Mouse (Mus musculus): ENCODE results near the gene Apbb2.

Gene Apbb2

GRCm38 (mm10) chr5:66340356-66341102 lies 278.1 kb downstream of the Apbb2 start:
- ATAC-seq (ENCODE audit: low TSS enrichment): no peak

- ATAC-seq (ENCODE audit: low TSS enrichment): no peak; the same call in 1 of the 2 replicates
Measured at GRCm38 (mm10) chr5:66338583-66338982, 280.0 kb downstream of the Apbb2 start.

DNA sequence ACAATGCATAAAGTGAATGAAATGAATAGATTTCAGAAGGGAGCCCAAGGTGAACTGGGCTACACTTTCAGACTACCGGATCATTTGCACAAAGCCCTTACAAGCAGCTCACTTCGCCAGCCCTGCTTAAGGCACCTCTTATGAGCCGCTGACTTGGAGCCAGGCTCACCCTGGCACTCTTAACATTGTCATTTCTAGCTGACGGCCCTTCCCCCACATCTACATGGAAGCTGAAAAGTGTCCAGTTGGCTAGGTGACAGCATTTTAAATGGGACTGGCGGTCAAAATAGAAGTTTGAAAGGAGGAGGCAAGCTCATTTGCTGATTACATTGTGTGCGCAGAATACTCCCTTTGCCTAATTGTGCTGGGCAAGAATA lies 280.6 kb downstream of the Apbb2 start:
- ATAC-seq (ENCODE audit: low TSS enrichment): peak; percentile 58

- peak; percentile 72 for ATAC-seq (ENCODE audit: low TSS enrichment)
Measured at GRCm38 (mm10) chr5:66337025-66337968, 281.3 kb downstream of the Apbb2 start.

DNA sequence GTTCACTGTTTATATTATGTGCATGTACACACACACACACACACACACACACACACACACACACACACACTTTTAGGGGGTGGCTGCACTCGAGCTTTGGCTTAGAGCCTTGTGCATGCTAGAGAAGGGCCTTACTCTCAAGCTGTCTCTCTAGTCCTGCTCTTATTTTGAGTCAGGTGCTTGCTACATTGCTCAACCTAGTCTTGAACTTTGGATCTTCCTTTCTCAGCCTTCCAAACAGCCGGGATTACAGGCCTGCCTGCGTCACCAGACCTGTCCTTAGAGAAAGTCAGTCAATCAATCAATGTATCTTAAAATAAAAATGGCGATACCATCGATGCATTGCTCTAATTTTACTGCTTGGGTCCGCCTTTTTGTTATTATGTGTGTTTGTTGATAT lies 287.8 kb downstream of the Apbb2 start:
- no peak for ATAC-seq (ENCODE audit: low TSS enrichment)

- no peak for ATAC-seq (ENCODE audit: low TSS enrichment)
Measured at GRCm38 (mm10) chr5:66328766-66329165, 289.8 kb downstream of the Apbb2 start.

DNA sequence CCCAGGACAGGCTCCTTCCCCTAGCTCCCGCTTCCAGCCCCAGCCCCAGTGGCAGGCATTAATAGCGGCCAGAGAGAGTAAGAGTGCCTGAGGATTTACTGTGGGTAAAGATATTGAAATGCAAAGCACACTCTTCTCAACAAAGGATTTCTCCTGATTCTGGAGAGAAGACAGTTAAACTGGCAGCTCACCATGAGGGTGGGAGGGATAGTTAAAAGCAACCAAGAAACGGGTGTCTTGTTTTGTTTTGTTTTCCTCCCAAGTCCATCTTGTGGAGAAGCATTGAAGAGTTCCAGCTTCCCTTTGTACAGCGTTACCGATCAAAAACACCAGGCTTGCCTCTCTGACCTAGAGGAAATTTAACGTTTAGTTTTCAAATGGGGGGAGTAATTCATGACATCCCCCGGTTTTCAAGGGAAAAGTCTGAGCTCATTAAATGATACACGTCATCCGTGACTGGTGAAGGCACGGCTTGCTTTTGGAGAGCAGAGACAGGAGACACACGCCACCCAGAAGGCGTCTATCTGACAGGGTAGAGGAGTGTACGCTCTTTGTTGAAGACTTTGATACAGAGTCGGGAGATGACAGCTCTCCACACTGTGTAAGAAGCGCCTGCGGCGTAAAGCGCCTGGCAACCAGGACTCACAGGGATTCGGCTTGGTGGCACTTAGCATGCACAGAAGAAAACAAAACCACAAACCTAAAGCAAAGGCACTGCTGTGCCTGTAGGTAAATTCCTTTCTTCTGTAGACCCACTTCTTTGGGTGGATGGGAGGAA lies 290.4 kb downstream of the Apbb2 start:
- ATAC-seq (ENCODE audit: low TSS enrichment): peak; percentile 8; the same call in 1 of the 2 replicates

- no peak for ATAC-seq (ENCODE audit: low TSS enrichment)
Measured at GRCm38 (mm10) chr5:66326395-66326794, 292.2 kb downstream of the Apbb2 start.

DNA sequence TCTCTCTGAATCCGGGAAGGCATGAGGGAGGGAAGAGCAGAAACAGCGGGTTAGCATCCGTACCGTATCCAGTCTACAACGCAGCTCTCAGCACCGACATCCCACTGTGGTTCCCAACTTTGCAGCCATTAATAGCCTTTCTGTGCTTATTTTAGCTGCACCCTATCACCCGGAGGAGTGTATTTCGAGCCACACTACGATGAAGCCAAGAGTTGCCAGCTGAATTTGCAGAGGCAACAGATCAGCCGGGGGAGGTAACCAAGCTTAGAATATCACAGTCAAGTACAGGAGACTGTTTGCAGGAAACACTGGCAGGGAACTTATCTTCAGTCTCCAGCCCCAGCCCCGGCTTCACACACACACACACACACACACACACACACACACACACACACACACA lies 295.0 kb downstream of the Apbb2 start:
- ATAC-seq (ENCODE audit: low TSS enrichment): peak; percentile 88

DNA sequence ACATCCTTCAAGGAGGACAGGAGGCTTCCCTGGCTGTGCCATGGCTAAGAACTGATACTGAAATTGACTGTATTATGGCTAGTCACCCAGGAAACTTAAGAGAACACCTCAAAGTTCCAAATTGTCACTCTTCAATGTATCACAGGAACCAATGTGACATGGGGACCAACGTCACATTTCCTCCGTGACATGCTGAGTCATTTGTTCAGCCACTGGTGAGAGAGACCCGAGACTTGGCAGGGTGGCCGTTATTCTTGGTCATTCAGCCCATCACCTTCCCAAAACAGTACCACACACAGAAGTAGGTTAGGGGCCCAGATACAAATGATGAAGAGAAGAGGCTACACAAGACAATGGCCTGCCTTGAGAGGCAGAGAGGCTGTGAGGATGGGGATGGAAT lies 295.5 kb downstream of the Apbb2 start:
- no peak for ATAC-seq (ENCODE audit: low TSS enrichment)

- ATAC-seq (ENCODE audit: low TSS enrichment): no peak
Measured at GRCm38 (mm10) chr5:66319827-66320404, 298.7 kb downstream of the Apbb2 start.

DNA sequence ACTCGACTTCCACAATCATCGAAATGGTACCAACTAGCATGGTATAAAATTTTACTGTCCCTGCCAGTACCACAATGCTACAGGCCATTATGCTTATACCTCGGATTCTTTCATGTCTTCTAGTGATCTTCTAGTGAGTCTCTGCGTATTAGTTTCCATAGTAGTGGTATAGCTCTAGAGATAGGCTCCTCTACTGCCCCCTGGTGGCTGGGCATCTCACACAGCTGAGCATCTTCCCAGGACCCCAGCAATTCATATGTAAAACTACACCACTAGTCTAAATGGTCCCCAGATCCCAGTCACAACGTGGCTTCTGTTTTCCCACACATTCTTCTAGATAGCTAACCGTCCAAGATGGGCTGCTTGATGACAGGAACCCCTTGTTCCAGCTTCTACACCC lies 299.2 kb downstream of the Apbb2 start:
- no peak for ATAC-seq (ENCODE audit: low TSS enrichment)

DNA sequence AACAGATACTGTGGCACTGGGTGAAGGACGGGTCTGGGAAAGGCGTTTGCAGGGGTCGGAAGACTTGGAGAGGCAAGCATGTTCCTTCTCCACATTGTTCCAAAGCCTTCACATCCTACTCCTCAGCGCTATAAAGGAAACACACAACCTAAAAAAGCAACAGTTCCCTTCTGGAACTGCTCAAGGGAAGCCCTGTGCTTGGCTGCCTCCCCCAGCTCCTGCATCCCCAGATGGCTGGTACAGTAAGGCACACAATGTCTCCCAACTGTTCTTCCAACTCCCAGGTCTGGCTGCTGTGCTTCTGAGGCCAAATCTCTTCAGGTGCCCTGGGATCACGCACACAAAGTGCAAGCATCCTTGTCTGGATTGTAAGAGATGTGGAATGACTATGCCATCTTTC lies 302.8 kb downstream of the Apbb2 start:
- ATAC-seq (ENCODE audit: low TSS enrichment): peak; percentile 96

- no peak for ATAC-seq (ENCODE audit: low TSS enrichment)
Measured at GRCm38 (mm10) chr5:66310806-66311205, 307.8 kb downstream of the Apbb2 start.

DNA sequence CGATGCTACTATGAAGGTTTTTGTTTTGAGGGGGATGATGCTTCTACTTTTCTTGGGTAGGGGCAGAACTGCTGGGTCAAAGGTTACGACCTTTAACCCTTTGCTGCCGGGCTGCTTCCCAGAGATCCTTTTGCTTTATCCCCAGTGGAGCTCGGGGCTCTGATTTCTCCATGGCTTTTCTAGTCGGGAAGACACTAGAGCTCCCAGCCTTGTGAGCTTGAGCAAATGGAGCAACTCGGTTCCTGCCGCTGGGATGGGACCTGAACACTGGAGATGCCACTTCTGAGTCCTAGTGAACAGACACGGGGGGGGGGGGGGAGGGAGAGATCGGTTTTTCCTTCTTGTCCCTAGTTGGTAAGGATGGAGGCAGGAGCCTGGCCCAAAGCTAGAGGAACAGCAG lies 308.3 kb downstream of the Apbb2 start:
- ATAC-seq (ENCODE audit: low TSS enrichment): no peak

DNA sequence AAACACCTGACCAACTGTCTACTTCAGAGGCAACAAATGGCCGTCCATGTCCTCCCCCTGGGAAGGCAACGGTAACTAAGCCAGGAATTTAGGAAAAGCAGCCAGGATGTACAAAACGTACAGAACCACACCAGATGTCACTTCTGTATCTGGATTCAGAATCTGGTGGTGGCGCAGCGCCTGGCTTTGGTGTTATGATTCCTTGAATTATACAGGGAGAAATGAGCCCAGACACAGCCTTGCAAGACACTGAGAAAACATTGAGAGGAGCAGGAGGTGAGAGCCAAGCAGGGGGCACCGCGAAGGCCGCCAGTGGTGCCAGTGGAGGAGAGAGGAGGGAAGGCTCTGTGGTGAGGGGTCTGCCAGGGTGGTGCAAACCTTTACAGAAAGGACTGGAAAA lies 313.1 kb downstream of the Apbb2 start:
- ATAC-seq (ENCODE audit: low TSS enrichment): peak; percentile 82

DNA sequence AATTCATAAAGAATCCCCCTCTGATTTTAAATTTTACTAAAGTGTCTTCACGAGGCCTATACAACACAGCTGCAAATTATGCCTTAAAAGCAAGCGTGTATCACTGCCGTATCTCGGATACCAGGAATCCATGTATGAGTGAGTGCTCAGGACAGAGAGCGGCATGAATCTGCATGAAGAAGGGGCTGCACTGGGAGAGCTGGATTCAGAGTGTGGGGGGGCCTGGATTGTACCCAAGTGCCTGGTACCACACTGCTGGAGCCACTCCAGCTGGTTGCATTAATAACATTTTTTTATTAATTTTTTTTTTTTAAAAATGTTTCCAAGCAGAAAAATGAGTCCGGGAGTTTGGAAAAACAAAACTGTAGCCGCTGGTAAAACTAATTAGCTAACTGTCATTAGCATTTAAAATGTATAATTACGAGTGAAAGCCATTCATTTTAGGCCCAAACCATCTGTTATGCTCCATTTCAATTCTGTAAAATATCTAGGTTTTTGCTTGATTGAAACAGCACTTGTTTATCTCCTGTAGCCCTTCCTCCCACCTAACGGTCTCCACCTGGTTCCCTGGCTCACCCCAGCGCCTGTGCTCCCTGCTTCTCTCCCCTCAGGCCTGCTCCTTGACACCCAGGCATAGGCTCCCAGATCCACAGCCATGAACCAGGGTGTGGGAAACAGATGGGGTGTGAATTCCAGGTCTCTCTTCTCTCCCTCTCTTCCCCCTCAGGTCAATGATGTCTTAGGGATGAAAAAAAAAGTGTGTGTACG lies 314.1 kb downstream of the Apbb2 start:
- ATAC-seq (ENCODE audit: low TSS enrichment): no peak

DNA sequence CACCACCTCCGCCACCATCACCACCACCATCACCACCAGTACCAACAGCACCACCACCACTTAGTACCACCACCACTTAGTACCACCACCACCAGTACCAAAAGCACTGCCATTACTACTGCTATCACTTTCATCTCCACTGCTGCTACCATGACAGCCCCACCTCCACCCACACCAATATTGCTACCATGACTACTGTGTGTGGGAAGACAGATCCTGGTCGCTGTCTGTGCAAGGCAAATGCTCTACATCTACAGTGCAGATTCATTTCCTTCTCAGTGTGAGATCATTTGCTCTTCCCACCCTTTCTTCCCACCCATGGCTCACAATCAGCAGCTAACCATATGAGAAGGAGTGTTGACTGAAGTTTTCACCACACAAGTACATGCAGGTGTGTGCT lies 315.7 kb downstream of the Apbb2 start:
- ATAC-seq (ENCODE audit: low TSS enrichment): peak; percentile 86

DNA sequence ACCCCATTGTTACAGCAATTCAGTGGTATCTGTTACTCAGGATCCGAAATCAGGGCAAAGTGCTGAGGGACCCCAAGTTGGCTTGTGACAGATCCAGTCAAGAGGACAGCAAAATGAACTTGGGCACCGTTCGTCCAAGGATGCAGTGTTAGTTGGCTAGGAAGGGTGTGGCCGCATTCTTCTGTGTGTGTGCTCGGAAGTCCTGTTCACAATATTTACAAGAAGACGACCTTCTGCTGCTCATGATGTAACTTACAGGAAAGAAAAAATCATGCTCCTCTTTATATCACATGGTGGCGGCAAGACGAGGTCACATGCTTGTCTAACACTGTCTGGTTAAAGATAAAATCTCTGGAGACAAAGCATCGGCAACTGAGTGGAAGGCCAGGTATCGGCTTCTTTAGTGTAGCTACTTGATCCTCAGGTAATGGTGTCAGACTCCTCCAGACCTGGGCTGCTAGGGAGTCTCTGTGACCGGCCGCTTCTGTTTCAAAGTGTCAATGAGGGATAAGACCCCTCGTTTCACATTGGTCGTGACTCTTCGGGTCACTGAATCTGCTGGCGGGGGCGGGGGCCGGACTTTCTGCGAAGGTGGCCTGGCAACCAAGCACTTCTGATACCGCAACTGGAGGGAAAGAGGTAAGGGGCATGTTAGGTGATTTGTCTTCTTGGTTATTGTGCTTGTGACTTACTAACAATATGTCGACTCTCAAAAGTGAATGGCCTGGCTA lies 316.3 kb downstream of the Apbb2 start:
- no peak for ATAC-seq (ENCODE audit: low TSS enrichment)

GRCm38 (mm10) chr5:66300576-66300975 lies 318.0 kb downstream of the Apbb2 start:
- ATAC-seq (ENCODE audit: low TSS enrichment): no peak

Measured in frontal cortex, adult (tissue).